Mouse (Mus musculus) stomach, postnatal 0 days (tissue): ENCODE measurements around the gene Nkx2-3.

Experiments
- CTCF ChIP-seq: IDR thresholded peaks from 2 replicates; pipeline ENCODE4 v1.5.1; 2016; ENCODE audit warnings: antibody characterized with exemption, low read depth, mild to moderate bottlenecking, moderate library complexity
- EP300 ChIP-seq: optimal IDR thresholded peaks from 2 replicates; pipeline ENCODE3; 2016; ENCODE audit warnings: antibody characterized with exemption

GRCm38 (mm10) chr19:43646852-43647251 is 34.7 kb downstream of the Nkx2-3 start:
- TF ChIP-seq CTCF = no peak
- no peak for TF ChIP-seq EP300
